Mouse (Mus musculus) adrenal gland (tissue): ENCODE data around the gene Hoxc5.

Source experiments
- intact Hi-C: fragments of 180-260 bp; cut with DNase I; formaldehyde crosslinking; loops from one replicate; pipeline ENCODE4 v1.15.1; 2025
- long read RNA-seq, 2 experiments: library from polyadenylated mRNA; unstranded; transcript quantifications; one replicate each; pipeline ENCODE4 v2.0.0; 2020; ENCODE audit warnings: borderline replicate concordance in 1 of 2; ENCODE audit not compliant: insufficient replicate concordance in 1 of 2

Gene Hoxc5
- long read RNA-seq, experiment 1, partial matches to known transcripts = 0 of 3 reads
- long read RNA-seq, experiment 1, other reads (novel, unspliced or antisense) = 3 of 3 reads
- long read RNA-seq, experiment 2, partial matches to known transcripts = 0 of 2 reads
- long read RNA-seq, experiment 2, other reads (novel, unspliced or antisense) = 1 of 2 reads

GRCm38 (mm10) chr15:102967312-102967510 lies at the start of gene Hoxc5:
Hoxc5 (plus strand) TSS chr15:102967443.
- intact Hi-C loops = loop anchor here (5.0 kb wide), 1 partner anchor 210 kb away; no protein-coding TSS in a partner anchor

- intact Hi-C loops = no loop called here
These were observed 49.2 kb upstream of the Hoxc5 start for GRCm38 (mm10) chr15:102917972-102918572.

- intact Hi-C loops = no loop called here
These were observed 48.5 kb upstream of the Hoxc5 start for GRCm38 (mm10) chr15:102918611-102919265.

GRCm38 (mm10) chr15:102919336-102920180 lies 47.7 kb upstream of the Hoxc5 start:
- intact Hi-C loops = no loop called here

GRCm38 (mm10) chr15:102920619-102921018 lies 46.6 kb upstream of the Hoxc5 start:
- intact Hi-C loops = no loop called here

GRCm38 (mm10) chr15:102921053-102922011 lies 45.9 kb upstream of the Hoxc5 start, which contains the start of gene Hoxc13:
Hoxc13 (plus strand) TSS chr15:102921103.
- intact Hi-C loops = no loop called here

GRCm38 (mm10) chr15:102922012-102922362 lies 45.3 kb upstream of the Hoxc5 start:
- intact Hi-C loops = no loop called here

GRCm38 (mm10) chr15:102922636-102923500 lies 44.4 kb upstream of the Hoxc5 start:
- intact Hi-C loops = no loop called here

- intact Hi-C loops = no loop called here
These were observed 40.1 kb upstream of the Hoxc5 start for GRCm38 (mm10) chr15:102927032-102927645.

GRCm38 (mm10) chr15:102931706-102932358 lies 35.4 kb upstream of the Hoxc5 start:
- intact Hi-C loops = no loop called here

- intact Hi-C loops = no loop called here
These were observed 32.8 kb upstream of the Hoxc5 start for GRCm38 (mm10) chr15:102934438-102934837.

- intact Hi-C loops = no loop called here
These were observed 32.3 kb upstream of the Hoxc5 start for GRCm38 (mm10) chr15:102934897-102935296.

GRCm38 (mm10) chr15:102936279-102936972 lies 30.8 kb upstream of the Hoxc5 start, which contains the start of gene Hoxc12:
Hoxc12 (plus strand) TSS chr15:102936757.
- intact Hi-C loops = no loop called here

GRCm38 (mm10) chr15:102937036-102937666 lies 30.1 kb upstream of the Hoxc5 start:
- intact Hi-C loops = no loop called here

GRCm38 (mm10) chr15:102939256-102940155 lies 27.7 kb upstream of the Hoxc5 start:
- intact Hi-C loops = loop anchor here (10.0 kb wide), 1 partner anchor 155 kb away; no protein-coding TSS in a partner anchor

GRCm38 (mm10) chr15:102942739-102943467 lies 24.3 kb upstream of the Hoxc5 start:
- intact Hi-C loops = loop anchor here (10.0 kb wide), 1 partner anchor 158 kb away; no protein-coding TSS in a partner anchor
